Comparison of ENCODE assay signal across 21 mouse cellular contexts in genomic region chr15:50507999-50508624, GRCm38 (mm10).
DNase-seq lines count a peak whose midpoint lies in the region; ATAC-seq lines count a peak whose summit lies in the region.
"Had no signal": no experiment of that assay in that cellular context is flagged by ENCODE, and none has a peak within 500 bp of the region (broad histone marks: within the 10 kb centered on the region; RNA-seq: fewer than 3 reads in every experiment).

No protein-coding gene starts in this region.

- intact Hi-C loops in heart, postnatal 10 days (cut with DNase I) = no loop called here
- intact Hi-C loops in left cerebral cortex, postnatal 25 days (cut with DNase I) = no loop called here

- no peak overlapping the region for H3K4me3 ChIP-seq in heart, embryonic 10.5 days
- H3K4me3 ChIP-seq: embryonic facial prominence, embryonic 10.5 days; erythroblast, embryonic 14.5 days; gastrocnemius, adult 2 months; heart, adult 2 months; neural tube, embryonic 13.5 days had no signal

- H3K4me1 ChIP-seq in heart, embryonic 10.5 days = peaks cover 12% of the 10 kb centered on the region; the same call in 1 of the 2 replicates
- H3K4me1 ChIP-seq: embryonic facial prominence, embryonic 10.5 days; neural tube, embryonic 13.5 days had no signal

- peak; percentile 4 to 23 for DNase-seq in heart, adult 9 months (ENCODE audit: low spot score in 2 of 2)
- DNase-seq in heart, embryonic 10.5 days (ENCODE audit: low spot score) = no peak
- peak; percentile 65 for DNase-seq in c-Kit-positive CD71-positive TER-119-positive erythroid progenitor cells, embryonic 14.5 days (ENCODE audit: low spot score)
- peak; percentile 7 to 35 for DNase-seq in heart, postnatal 10 days
- DNase-seq in embryo, embryonic 10 days (ENCODE audit: low spot score) = no peak
- DNase-seq in left cerebral cortex, postnatal 25 days (ENCODE audit: low spot score in 2 of 2) = no peak
- DNase-seq: cerebellum, adult 9-11 months; forebrain, postnatal 0 days; gastrocnemius, adult 2 months; kidney, adult 18-20 months; kidney, postnatal 14 days; layer of hippocampus, adult 9-11 months; lung, adult 18-20 months; thymus, postnatal 36 days had no signal

- H3K9me3 ChIP-seq in heart, embryonic 10.5 days = no peaks in the 10 kb centered on the region
- H3K9me3 ChIP-seq: embryonic facial prominence, embryonic 10.5 days; neural tube, embryonic 13.5 days had no signal

- ATAC-seq in megakaryocyte, adult 5-6 weeks (ENCODE audit: poor library complexity, severe bottlenecking) = 0 out of 2 replicates have a peak, but pooled peaks have one; percentile 12
- ATAC-seq in activated CD4-positive, CD25-positive, alpha-beta regulatory T cell, adult 4 months = no peak
- ATAC-seq: forebrain, postnatal 0 days; hindbrain, embryonic 16.5 days had no signal

- no peak overlapping the region for H3K27ac ChIP-seq in heart, embryonic 10.5 days
- H3K27ac ChIP-seq: embryonic facial prominence, embryonic 10.5 days; gastrocnemius, adult 2 months; heart, adult 2 months; neural tube, embryonic 13.5 days had no signal

- no peaks in the 10 kb centered on the region for H3K36me3 ChIP-seq in heart, embryonic 10.5 days
- H3K36me3 ChIP-seq: embryonic facial prominence, embryonic 10.5 days; neural tube, embryonic 13.5 days had no signal

- H3K27me3 ChIP-seq in heart, embryonic 10.5 days (ENCODE audit: insufficient read depth, poor library complexity, severe bottlenecking) = peaks cover 49% of the 10 kb centered on the region
- H3K27me3 ChIP-seq: neural tube, embryonic 13.5 days had no signal

- 19% methylated on average over 3 of the region's 3 CpGs for WGBS in heart, embryonic 10.5 days

Comparison
In these comparisons a context has a peak if more than half of its experiments do, and no peak if none do; other contexts are left out.
1. DNase-seq: peak in heart, adult 9 months (2 of 2), c-Kit-positive CD71-positive TER-119-positive erythroid progenitor cells, embryonic 14.5 days (single experiment) and heart, postnatal 10 days (2 of 2); none in heart, embryonic 10.5 days (single experiment), embryo, embryonic 10 days (single experiment) and left cerebral cortex, postnatal 25 days (0 of 2).